Mouse (Mus musculus): ENCODE measurements around the gene Akr7a5. TPM values are rescaled to one million over a fixed set of nuclear protein-coding genes. Genes with fewer than 3 reads are reported as not detected.

Gene Akr7a5
- total and polyA plus RNA-seq, 2 experiments = 142 to 144 TPM

GRCm38 (mm10) chr4:139302241-139302640 is 8.3 kb upstream of the Akr7a5 start:
- Histone ChIP-seq H3K4me3 (ENCODE audit: insufficient read depth, low read depth, low read length) (no peak overlapping the region), H3K9ac (ENCODE audit: low read depth, low read length) (no peak overlapping the region), H3K36me3 (ENCODE audit: control insufficient read depth, insufficient read depth, low read length) (no peaks in the 10 kb centered on the region; the same call in 1 of the 2 replicates), H3K79me2 (ENCODE audit: control insufficient read depth, insufficient read depth, low read length) (no peaks in the 10 kb centered on the region), H3K27ac (replicated peaks; ENCODE audit: insufficient read depth, low read depth, low read length) (no peak overlapping the region), H3K4me1 (ENCODE audit: control insufficient read depth, insufficient read depth, low read length) (peaks cover 25% of the 10 kb centered on the region), H3K27me3 (ENCODE audit: control insufficient read depth, insufficient read depth, low read length) (no peaks in the 10 kb centered on the region)
- no peak for DNase-seq (ENCODE audit: extremely low read depth, low read depth, low spot score)
- TF ChIP-seq CTCF (IDR thresholded peaks at IDR 0.05; ENCODE audit: low read depth, low read length) = no peak
- TF ChIP-seq POLR2A (IDR thresholded peaks at IDR 0.05; ENCODE audit: extremely low read depth, insufficient read depth, low read length) = no peak
- WGBS = 85% methylated on average over 5 of the region's 5 CpGs

- Histone ChIP-seq H3K4me3 (ENCODE audit: insufficient read depth, low read depth, low read length) (no peak overlapping the region), H3K27me3 (ENCODE audit: control insufficient read depth, insufficient read depth, low read length) (no peaks in the 10 kb centered on the region), H3K36me3 (ENCODE audit: control insufficient read depth, insufficient read depth, low read length) (no peaks in the 10 kb centered on the region; the same call in 1 of the 2 replicates), H3K27ac (replicated peaks; ENCODE audit: insufficient read depth, low read depth, low read length) (no peak overlapping the region), H3K79me2 (ENCODE audit: control insufficient read depth, insufficient read depth, low read length) (peaks cover 12% of the 10 kb centered on the region; the same call in 1 of the 2 replicates), H3K9ac (ENCODE audit: low read depth, low read length) (no peak overlapping the region), H3K4me1 (ENCODE audit: control insufficient read depth, insufficient read depth, low read length) (peaks cover 11% of the 10 kb centered on the region)
- DNase-seq (ENCODE audit: extremely low read depth, low read depth, low spot score) = no peak
- TF ChIP-seq CTCF (IDR thresholded peaks at IDR 0.05; ENCODE audit: low read depth, low read length) (no peak), POLR2A (IDR thresholded peaks at IDR 0.05; ENCODE audit: extremely low read depth, insufficient read depth, low read length) (no peak)
- WGBS = 91% methylated on average over 3 of the region's 3 CpGs
Measured at GRCm38 (mm10) chr4:139305521-139305920, 5.0 kb upstream of the Akr7a5 start.

- WGBS = 86% methylated on average over 5 of the region's 5 CpGs
- no peak overlapping the region for H3K4me3 ChIP-seq (ENCODE audit: insufficient read depth, low read depth, low read length)
- H3K9ac ChIP-seq (ENCODE audit: low read depth, low read length) = no peak overlapping the region
- no peak for DNase-seq (ENCODE audit: extremely low read depth, low read depth, low spot score)
- peaks cover 14% of the 10 kb centered on the region for H3K4me1 ChIP-seq (ENCODE audit: control insufficient read depth, insufficient read depth, low read length)
- peaks cover 12% of the 10 kb centered on the region; the same call in 1 of the 2 replicates for H3K79me2 ChIP-seq (ENCODE audit: control insufficient read depth, insufficient read depth, low read length)
- H3K27me3 ChIP-seq (ENCODE audit: control insufficient read depth, insufficient read depth, low read length) = no peaks in the 10 kb centered on the region
- no peak overlapping the region for H3K27ac ChIP-seq (replicated peaks; ENCODE audit: insufficient read depth, low read depth, low read length)
- no peaks in the 10 kb centered on the region for H3K36me3 ChIP-seq (ENCODE audit: control insufficient read depth, insufficient read depth, low read length)
- TF ChIP-seq CTCF (IDR thresholded peaks at IDR 0.05; ENCODE audit: low read depth, low read length) (no peak), POLR2A (IDR thresholded peaks at IDR 0.05; ENCODE audit: extremely low read depth, insufficient read depth, low read length) (no peak)
Measured at GRCm38 (mm10) chr4:139307916-139308315, 2.6 kb upstream of the Akr7a5 start.

GRCm38 (mm10) chr4:139309651-139310050 is 893 bp upstream of the Akr7a5 start:
- TF ChIP-seq POLR2A (IDR thresholded peaks at IDR 0.05; ENCODE audit: extremely low read depth, insufficient read depth, low read length) = no peak
- TF ChIP-seq CTCF (IDR thresholded peaks at IDR 0.05; ENCODE audit: low read depth, low read length) = no peak
- Histone ChIP-seq H3K4me3 (ENCODE audit: insufficient read depth, low read depth, low read length) (peak overlapping the region; percentile 75), H3K36me3 (ENCODE audit: control insufficient read depth, insufficient read depth, low read length) (no peaks in the 10 kb centered on the region; the same call in 1 of the 2 replicates), H3K79me2 (ENCODE audit: control insufficient read depth, insufficient read depth, low read length) (peaks cover 12% of the 10 kb centered on the region; the same call in 1 of the 2 replicates), H3K9ac (ENCODE audit: low read depth, low read length) (peak overlapping the region; percentile 76; the same call in 1 of the 2 replicates), H3K4me1 (ENCODE audit: control insufficient read depth, insufficient read depth, low read length) (peaks cover 14% of the 10 kb centered on the region), H3K27me3 (ENCODE audit: control insufficient read depth, insufficient read depth, low read length) (no peaks in the 10 kb centered on the region), H3K27ac (replicated peaks; ENCODE audit: insufficient read depth, low read depth, low read length) (no peak overlapping the region)
- DNase-seq (ENCODE audit: extremely low read depth, low read depth, low spot score) = no peak
- WGBS = 27% methylated on average over 6 of the region's 6 CpGs

- peak overlapping the region; percentile 83 for H3K27ac ChIP-seq (replicated peaks; ENCODE audit: insufficient read depth, low read depth, low read length)
- H3K79me2 ChIP-seq (ENCODE audit: control insufficient read depth, insufficient read depth, low read length) = peaks cover 12% of the 10 kb centered on the region; the same call in 1 of the 2 replicates
- peaks cover 11% of the 10 kb centered on the region; the same call in 1 of the 2 replicates for H3K36me3 ChIP-seq (ENCODE audit: control insufficient read depth, insufficient read depth, low read length)
- DNase-seq (ENCODE audit: extremely low read depth, low read depth, low spot score) = peak; percentile 70
- peak overlapping the region; percentile 75 for H3K4me3 ChIP-seq (ENCODE audit: insufficient read depth, low read depth, low read length)
- peak overlapping the region; percentile 91 for H3K9ac ChIP-seq (ENCODE audit: low read depth, low read length)
- TF ChIP-seq CTCF (IDR thresholded peaks at IDR 0.05; ENCODE audit: low read depth, low read length) (no peak), POLR2A (IDR thresholded peaks at IDR 0.05; ENCODE audit: extremely low read depth, insufficient read depth, low read length) (no peak)
- under 1% methylated on average over 53 of the region's 53 CpGs for WGBS
- peaks cover 14% of the 10 kb centered on the region for H3K4me1 ChIP-seq (ENCODE audit: control insufficient read depth, insufficient read depth, low read length)
- H3K27me3 ChIP-seq (ENCODE audit: control insufficient read depth, insufficient read depth, low read length) = no peaks in the 10 kb centered on the region
Measured at GRCm38 (mm10) chr4:139310899-139311701, 556 bp downstream of the Akr7a5 start.
